Mouse (Mus musculus): Measurements from ENCODE around the gene Nfkbiz. TPM values are rescaled to one million over a fixed set of nuclear protein-coding genes. Genes with fewer than 3 reads are reported as not detected.

The Nfkbiz gene
- polyA plus RNA-seq, 1 experiment = 26.6 TPM

GRCm38 (mm10) chr16:55809779-55810514 lies 28.8 kb downstream of the Nfkbiz start:
- DNase-seq (ENCODE audit: low read depth, low spot score) = no peak
- WGBS = 90% methylated on average over 9 of the region's 9 CpGs

- DNase-seq (ENCODE audit: low read depth, low spot score) = no peak
- 93% methylated on average over 6 of the region's 6 CpGs for WGBS
These were observed 29.4 kb downstream of the Nfkbiz start for GRCm38 (mm10) chr16:55809345-55809744.

GRCm38 (mm10) chr16:55807505-55807932 lies 31.2 kb downstream of the Nfkbiz start:
- 62% methylated on average over 6 of the region's 6 CpGs for WGBS
- no peak for DNase-seq (ENCODE audit: low read depth, low spot score)

GRCm38 (mm10) chr16:55804799-55805198 lies 33.9 kb downstream of the Nfkbiz start:
- WGBS = 92% methylated on average over 1 of the region's 1 CpGs
- DNase-seq (ENCODE audit: low read depth, low spot score) = no peak

GRCm38 (mm10) chr16:55801629-55802028 lies 37.1 kb downstream of the Nfkbiz start:
- 67% methylated on average over 1 of the region's 1 CpGs for WGBS
- DNase-seq (ENCODE audit: low read depth, low spot score) = no peak

- DNase-seq (ENCODE audit: low read depth, low spot score) = no peak
- 54% methylated on average over 7 of the region's 7 CpGs for WGBS
These were observed 39.9 kb downstream of the Nfkbiz start for GRCm38 (mm10) chr16:55798845-55799244.

GRCm38 (mm10) chr16:55790326-55790725 lies 48.4 kb downstream of the Nfkbiz start:
- no peak for DNase-seq (ENCODE audit: low read depth, low spot score)
- WGBS = 59% methylated on average over 7 of the region's 7 CpGs

GRCm38 (mm10) chr16:55789291-55789690 lies 49.4 kb downstream of the Nfkbiz start:
- WGBS = 3% methylated on average over 1 of the region's 1 CpGs
- DNase-seq (ENCODE audit: low read depth, low spot score) = no peak

- no peak for DNase-seq (ENCODE audit: low read depth, low spot score)
- WGBS = 75% methylated on average over 5 of the region's 5 CpGs
These were observed 50.0 kb downstream of the Nfkbiz start for GRCm38 (mm10) chr16:55788671-55789070.

- no peak for DNase-seq (ENCODE audit: low read depth, low spot score)
- 87% methylated on average over 13 of the region's 13 CpGs for WGBS
These were observed 51.2 kb downstream of the Nfkbiz start for GRCm38 (mm10) chr16:55787385-55788072.

GRCm38 (mm10) chr16:55784379-55784778 lies 54.3 kb downstream of the Nfkbiz start:
- 58% methylated on average over 7 of the region's 7 CpGs for WGBS
- no peak for DNase-seq (ENCODE audit: low read depth, low spot score)

GRCm38 (mm10) chr16:55783923-55784322 lies 54.8 kb downstream of the Nfkbiz start:
- DNase-seq (ENCODE audit: low read depth, low spot score) = no peak
- WGBS = 78% methylated on average over 3 of the region's 3 CpGs

GRCm38 (mm10) chr16:55782911-55783310 lies 55.8 kb downstream of the Nfkbiz start:
- WGBS = 91% methylated on average over 2 of the region's 2 CpGs

GRCm38 (mm10) chr16:55781809-55782208 lies 56.9 kb downstream of the Nfkbiz start:
- 75% methylated on average over 5 of the region's 5 CpGs for WGBS

More at GRCm38 (mm10) chr16:55782911-55783310, 55.8 kb downstream of the Nfkbiz start:
- DNase-seq (ENCODE audit: low read depth, low spot score) = no peak

GRCm38 (mm10) chr16:55780958-55781558 lies 57.6 kb downstream of the Nfkbiz start:
- DNase-seq (ENCODE audit: low read depth, low spot score) = no peak
- 69% methylated on average over 5 of the region's 5 CpGs for WGBS

More at GRCm38 (mm10) chr16:55781809-55782208, 56.9 kb downstream of the Nfkbiz start:
- no peak for DNase-seq (ENCODE audit: low read depth, low spot score)

GRCm38 (mm10) chr16:55776329-55776728 lies 62.4 kb downstream of the Nfkbiz start:
- WGBS = 83% methylated on average over 11 of the region's 11 CpGs
- DNase-seq (ENCODE audit: low read depth, low spot score) = no peak

GRCm38 (mm10) chr16:55770247-55770646 lies 68.5 kb downstream of the Nfkbiz start:
- DNase-seq (ENCODE audit: low read depth, low spot score) = no peak
- 62% methylated on average over 3 of the region's 3 CpGs for WGBS
